Mouse (Mus musculus) G1E (cell line): ENCODE results near the gene Ccdc159. TPM values are rescaled to one million over a fixed set of nuclear protein-coding genes. Genes with fewer than 3 reads are reported as not detected.
A peak's percentile ranks its signal among the peaks of the same experiment; 100 is the strongest.

Experiments
- ATAC-seq: 2 replicates; pipeline ENCODE4 v1.8.0; 2016; ENCODE audit warnings: mild to moderate bottlenecking; ENCODE audit not compliant: insufficient number of reproducible peaks, poor library complexity, low FRiP score, severe bottlenecking; ENCODE audit errors: extremely low read depth
- DNase-seq: peaks from one replicate; pipeline ENCODE4 v3.0.0; 2012; ENCODE audit warnings: low spot score
- H3K27me3 ChIP-seq: 2 replicates; pipeline ENCODE4 v1.6.1; 2012; ENCODE audit warnings: mild to moderate bottlenecking, low read length, inconsistent platforms; ENCODE audit not compliant: insufficient read depth
- H3K36me3 ChIP-seq: replicated peaks from 2 replicates; pipeline ENCODE3; 2012; ENCODE audit warnings: mild to moderate bottlenecking, inconsistent platforms
- H3K4me1 ChIP-seq: 2 replicates; pipeline ENCODE4 v1.6.1; 2012; ENCODE audit warnings: low read depth, low read length, inconsistent platforms, mixed read lengths; ENCODE audit not compliant: insufficient read depth
- H3K4me3 ChIP-seq: 2 replicates; pipeline ENCODE4 v1.5.1; 2012; ENCODE audit warnings: low read depth, mild to moderate bottlenecking, inconsistent platforms, low read length, moderate library complexity, mixed read lengths
- H3K9me3 ChIP-seq: replicated peaks from 2 replicates; pipeline ENCODE4 v1.6.1; 2012; ENCODE audit warnings: inconsistent platforms
- CTCF ChIP-seq: IDR thresholded peaks from 2 replicates; pipeline ENCODE4 v1.5.1; 2012; ENCODE audit warnings: low read depth, low read length, inconsistent platforms, mixed read lengths
- GATA1 ChIP-seq: IDR thresholded peaks from 2 replicates; pipeline ENCODE4 v1.6.1; 2012; ENCODE audit warnings: borderline replicate concordance, low read length, inconsistent platforms, mixed read lengths
- GATA2 ChIP-seq: IDR thresholded peaks from 2 replicates; pipeline ENCODE4 v1.6.1; 2012; ENCODE audit warnings: low read depth, low read length, inconsistent platforms, borderline replicate concordance
- POLR2AphosphoS5 ChIP-seq: IDR thresholded peaks from 2 replicates; pipeline ENCODE4 v1.6.1; 2012; ENCODE audit warnings: low read depth, low read length, inconsistent platforms; ENCODE audit not compliant: insufficient replicate concordance
- TAL1 ChIP-seq: conservative IDR thresholded peaks from 2 replicates; pipeline ENCODE4 v1.6.1; 2012; ENCODE audit warnings: low read depth, low read length, inconsistent platforms, mixed read lengths
- polyA plus RNA-seq: library from polyadenylated mRNA; stranded (reverse); fragments of >175 nt; gene quantifications from 2 replicates; pipeline ENCODE4 v1.2.3, GENCODE M21; 2012
- total RNA-seq, 2 experiments: library from RNA; stranded (forward) in 1 of 2; stranded (reverse) in 1 of 2; fragments of 200-1000 nt in 1 of 2; fragments of >200 nt in 1 of 2; fragmentation: Nextera tagmentation in 1 of 2; gene quantifications; 2 replicates each; pipeline ENCODE4 v1.2.3; 2014 to 2017

Gene Ccdc159
- total and polyA plus RNA-seq, 3 experiments: 0.21 to 3.8 (median 0.98) TPM

GRCm38 (mm10) chr9:21955570-21956281 is 28.5 kb downstream of the Ccdc159 start, which contains the start of gene Swsap1:
TSS of gene Swsap1 (plus strand) at chr9:21955755.
- Histone ChIP-seq H3K4me1 (peaks cover 52% of the 10 kb centered on the region), H3K36me3 (peaks cover 40% of the 10 kb centered on the region), H3K9me3 (no peaks in the 10 kb centered on the region), H3K27me3 (no peaks in the 10 kb centered on the region), H3K4me3 (peak within 1 kb of the TSS; percentile 75)
- ATAC-seq (peak; percentile 82), DNase-seq (peak; percentile 95)
- TF ChIP-seq POLR2AphosphoS5 (no peak), GATA2 (no peak), TAL1 (no peak), CTCF (no peak), GATA1 (no peak)

DNA sequence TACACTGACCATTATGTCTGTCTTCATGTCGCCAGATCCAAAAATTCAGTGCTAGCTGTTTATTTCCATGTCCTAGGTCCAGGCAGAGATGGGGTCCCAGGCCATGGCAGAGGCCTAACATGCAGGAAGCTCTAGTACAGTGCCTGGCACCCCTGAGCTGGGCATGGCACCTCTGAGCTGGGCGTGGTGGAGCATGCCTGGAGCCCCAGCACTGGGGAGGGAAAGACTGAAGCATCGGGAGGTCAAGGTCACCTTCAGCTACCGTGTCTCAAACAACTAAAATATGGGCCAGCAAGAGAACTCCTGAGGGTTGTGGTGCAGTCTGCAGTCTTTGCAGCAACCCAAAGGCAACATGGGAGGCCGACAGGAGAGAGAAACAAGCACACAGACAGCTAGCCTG is 31.1 kb downstream of the Ccdc159 start:
- Histone ChIP-seq H3K4me3 (peak overlapping the region; percentile 33; the same call in 1 of the 2 replicates), H3K36me3 (peaks cover 51% of the 10 kb centered on the region), H3K27me3 (no peaks in the 10 kb centered on the region), H3K9me3 (no peaks in the 10 kb centered on the region), H3K4me1 (peaks cover 71% of the 10 kb centered on the region)
- TF ChIP-seq GATA1 (no peak), GATA2 (no peak), CTCF (no peak), POLR2AphosphoS5 (no peak), TAL1 (no peak)
- DNase-seq: no peak
- no peak for ATAC-seq

GRCm38 (mm10) chr9:21959244-21959643 is 32.0 kb downstream of the Ccdc159 start:
- Histone ChIP-seq H3K4me3 (peak overlapping the region; percentile 76; the same call in 1 of the 2 replicates), H3K27me3 (no peaks in the 10 kb centered on the region), H3K36me3 (peaks cover 49% of the 10 kb centered on the region), H3K9me3 (no peaks in the 10 kb centered on the region), H3K4me1 (peaks cover 79% of the 10 kb centered on the region)
- TF ChIP-seq GATA1 (no peak), TAL1 (no peak), POLR2AphosphoS5 (no peak), GATA2 (no peak), CTCF (no peak)
- DNase-seq: no peak
- no peak for ATAC-seq

DNA sequence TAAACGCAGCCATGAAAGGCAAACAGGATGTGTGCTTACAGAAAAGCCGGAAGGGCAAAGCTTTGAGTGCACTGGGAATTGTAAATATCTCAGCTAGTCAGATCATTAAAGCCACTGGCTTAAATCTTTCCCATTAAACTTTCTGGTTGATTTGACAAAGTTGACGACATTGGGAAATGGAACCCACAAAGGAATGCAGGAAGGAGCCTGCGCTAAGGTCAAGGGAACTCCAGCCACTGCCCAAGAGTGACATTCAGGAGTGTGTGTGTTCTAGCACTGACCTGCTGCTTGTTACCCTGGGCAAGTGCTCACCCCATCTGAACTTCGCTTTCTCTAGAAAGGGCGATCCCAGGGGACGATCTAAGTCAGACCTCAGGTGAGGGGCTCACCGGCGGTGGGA is 32.9 kb downstream of the Ccdc159 start:
- H3K36me3 ChIP-seq: peaks cover 49% of the 10 kb centered on the region
- ATAC-seq (no peak), DNase-seq (no peak)
- peak overlapping the region; percentile 76 for H3K4me3 ChIP-seq
- peaks cover 75% of the 10 kb centered on the region for H3K4me1 ChIP-seq
- no peaks in the 10 kb centered on the region for H3K9me3 ChIP-seq
- TF ChIP-seq TAL1 (no peak), CTCF (no peak), GATA1 (no peak), POLR2AphosphoS5 (no peak), GATA2 (no peak)
- no peaks in the 10 kb centered on the region for H3K27me3 ChIP-seq

DNA sequence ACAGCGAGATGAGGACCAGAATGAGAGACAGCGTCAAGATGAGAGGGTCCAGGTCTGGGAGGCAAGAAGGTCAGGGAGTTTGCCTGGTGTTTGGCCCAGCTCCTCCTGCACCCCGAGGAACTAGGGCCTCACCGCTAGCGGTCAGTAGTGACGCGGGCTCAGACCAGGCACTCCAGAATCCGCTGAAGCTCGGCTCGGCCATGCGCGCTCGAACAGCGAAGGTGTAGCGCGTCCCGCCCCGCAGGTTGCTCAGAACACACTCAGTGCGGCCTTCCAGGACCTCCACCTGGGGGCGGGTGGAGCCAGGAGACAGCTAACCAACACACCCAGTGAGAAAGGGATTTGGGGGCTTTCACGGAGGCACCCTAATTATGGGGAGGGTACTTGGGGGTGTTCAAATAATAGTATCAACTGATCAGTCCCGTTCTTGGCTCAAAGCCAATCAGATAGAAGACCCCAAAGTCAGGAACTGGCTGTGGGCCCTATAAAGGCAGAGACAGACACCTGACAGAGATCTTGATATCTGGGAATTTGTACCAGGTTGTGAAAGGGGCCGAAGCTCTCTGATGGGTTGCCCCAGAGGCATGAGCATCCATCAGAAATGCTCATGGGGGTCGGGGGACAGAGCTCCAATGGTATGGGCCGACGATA is 33.4 kb downstream of the Ccdc159 start:
- H3K36me3 ChIP-seq: peaks cover 49% of the 10 kb centered on the region
- peak; percentile 29 for DNase-seq

DNA sequence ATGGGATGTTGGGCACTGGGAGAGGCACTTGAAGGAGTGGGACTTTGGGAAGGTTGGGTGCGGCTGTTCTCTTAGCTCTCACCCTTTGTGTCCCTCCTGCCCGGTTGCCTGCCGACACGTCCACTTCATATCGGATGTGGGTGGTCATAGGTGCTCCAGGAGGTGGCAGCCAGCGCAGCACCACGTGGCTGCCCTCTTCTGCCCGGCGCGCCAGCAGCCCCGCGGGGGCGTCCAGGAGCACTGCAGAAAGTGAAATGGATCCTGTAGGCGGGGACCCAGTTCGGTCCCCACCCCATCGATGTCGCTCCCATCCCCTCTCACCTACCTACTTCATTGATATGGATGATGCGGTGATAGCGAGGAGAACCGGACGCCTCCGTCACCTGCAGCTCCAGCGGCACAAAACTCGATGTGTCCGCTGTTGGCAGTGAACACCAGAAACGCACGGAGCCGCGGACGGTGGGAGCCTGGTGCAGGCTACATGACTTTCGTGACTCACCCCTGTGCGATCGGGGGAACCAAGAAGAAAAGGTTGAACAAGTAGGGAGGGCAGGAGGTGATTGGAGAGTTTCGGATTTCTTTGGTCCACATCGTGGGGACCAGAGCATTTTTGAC is 34.2 kb downstream of the Ccdc159 start:
- ATAC-seq: no peak
- H3K4me3 ChIP-seq: peak overlapping the region; percentile 76
- no peaks in the 10 kb centered on the region for H3K9me3 ChIP-seq
- peaks cover 73% of the 10 kb centered on the region for H3K4me1 ChIP-seq
- TF ChIP-seq GATA1 (no peak), GATA2 (no peak), POLR2AphosphoS5 (no peak), CTCF (no peak), TAL1 (no peak)
- DNase-seq: peak; percentile 60
- H3K36me3 ChIP-seq: peaks cover 49% of the 10 kb centered on the region
- no peaks in the 10 kb centered on the region for H3K27me3 ChIP-seq

More for the DNA sequence above, 33.4 kb downstream of the Ccdc159 start:
- TF ChIP-seq TAL1 (no peak), POLR2AphosphoS5 (no peak), CTCF (no peak), GATA2 (no peak), GATA1 (no peak)
- Histone ChIP-seq H3K9me3 (no peaks in the 10 kb centered on the region), H3K4me1 (peaks cover 73% of the 10 kb centered on the region), H3K27me3 (no peaks in the 10 kb centered on the region), H3K4me3 (peak overlapping the region; percentile 76)
- ATAC-seq: no peak
